Comparison of ENCODE assay signal across 14 mouse cellular contexts in the genomic region with DNA sequence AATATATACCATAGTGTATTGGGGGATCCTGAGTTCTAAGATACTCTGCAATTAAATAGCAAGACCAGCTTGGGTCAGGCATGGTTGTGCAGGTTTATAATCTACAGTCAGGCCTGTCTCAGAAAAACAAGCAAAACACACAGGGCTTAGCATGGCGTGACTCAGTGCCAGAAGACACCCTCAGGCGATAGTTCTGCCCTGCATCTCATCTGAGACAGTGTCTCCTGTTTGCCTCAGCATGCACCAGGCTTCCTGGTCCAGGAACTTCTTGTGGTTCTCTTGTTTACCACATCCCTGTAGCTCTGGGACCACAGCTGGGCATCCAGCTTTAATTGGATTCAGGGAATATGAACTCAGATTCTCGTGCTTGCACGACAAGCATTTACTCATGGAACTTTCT.
"Had no signal": no experiment of that assay in that cellular context is flagged by ENCODE, and none has a peak within 500 bp of the region (broad histone marks: within the 10 kb centered on the region; RNA-seq: fewer than 3 reads in every experiment).

No protein-coding gene starts in this region.

- H3K27me3 ChIP-seq: limb, embryonic 12.5 days; limb, embryonic 15.5 days; midbrain, embryonic 13.5 days had no signal

- H3K36me3 ChIP-seq: limb, embryonic 12.5 days; limb, embryonic 15.5 days; lung, embryonic 15.5 days; midbrain, embryonic 13.5 days had no signal

- DNase-seq: kidney, adult 18-20 months; kidney, adult 9 months; kidney, postnatal 14 days; kidney, postnatal 4 days; left cerebral cortex, postnatal 4 days; liver, postnatal 0 days; lung, postnatal 10 days; lung, postnatal 36 days; right cerebral cortex, postnatal 4 days; thymus, postnatal 25 days had no signal

- H3K9me3 ChIP-seq: limb, embryonic 12.5 days; limb, embryonic 15.5 days; lung, embryonic 15.5 days; midbrain, embryonic 13.5 days had no signal

- ATAC-seq: liver, postnatal 0 days; midbrain, embryonic 13.5 days had no signal

- H3K4me3 ChIP-seq: limb, embryonic 12.5 days; limb, embryonic 15.5 days; lung, embryonic 15.5 days; midbrain, embryonic 13.5 days had no signal
